Mouse (Mus musculus) intestine, embryonic 16.5 days (tissue): ENCODE measurements at regions not wholly inside any gene's neighbourhood (a gene's known extent, or its start where the extent isn't known, plus 50 kb on each side); places are given as distances from the start of the nearest gene placed in this dataset.
A peak's percentile ranks its signal among the peaks of the same experiment; 100 is the strongest.
"Not testable (repeated sequence)": the region's sequence is repeated elsewhere in the genome, so short reads cannot be mapped to it uniquely, and the experiment has no call there.

ENCODE experiments used
- ATAC-seq: fragments of 200-750 bp; cut with Nextera tagmentation; 2 replicates; pipeline ENCODE4 v1.8.0; 2017; ENCODE audit warnings: moderate TSS enrichment, moderate library complexity
- H3K27ac ChIP-seq: fragments of 300-500 bp; sonication (generic); 2 replicates; pipeline ENCODE4 v1.5.1; 2014; ENCODE audit warnings: mild to moderate bottlenecking, low read length
- H3K27me3 ChIP-seq: fragments of 300-500 bp; sonication (generic); replicated peaks from 2 replicates; pipeline ENCODE4 v1.6.1; 2014; ENCODE audit warnings: low read length, control low read depth, mixed read lengths; ENCODE audit not compliant: control insufficient read depth, insufficient read depth
- H3K36me3 ChIP-seq: fragments of 300-500 bp; sonication (generic); 2 replicates; pipeline ENCODE4 v1.6.1; 2014; ENCODE audit warnings: low read length, control low read depth; ENCODE audit not compliant: control insufficient read depth, insufficient read depth
- H3K4me1 ChIP-seq: fragments of 300-500 bp; sonication (generic); 2 replicates; pipeline ENCODE4 v1.6.1; 2014; ENCODE audit warnings: low read length, control low read depth, mixed read lengths; ENCODE audit not compliant: control insufficient read depth, insufficient read depth
- H3K4me2 ChIP-seq: fragments of 300-500 bp; sonication (generic); 2 replicates; pipeline ENCODE4 v1.6.1; 2014; ENCODE audit warnings: low read depth, low read length, control low read depth
- H3K4me3 ChIP-seq: fragments of 300-500 bp; sonication (generic); 2 replicates; pipeline ENCODE4 v1.5.1; 2014; ENCODE audit warnings: mild to moderate bottlenecking, low read length
- H3K9ac ChIP-seq: fragments of 300-500 bp; sonication (generic); 2 replicates; pipeline ENCODE4 v1.6.1; 2014; ENCODE audit warnings: low read depth, low read length
- H3K9me3 ChIP-seq: fragments of 300-500 bp; sonication (generic); 2 replicates; pipeline ENCODE4 v1.6.1; 2016; ENCODE audit warnings: low read length, control low read depth; ENCODE audit not compliant: control insufficient read depth
- WGBS: fragments of 180-500 bp; shearing (Covaris S2); extraction: QIAGEN DNeasy Blood & Tissue Kit; methylation state at CpG from one replicate; pipeline ENCODE4 v1.1.7; 2014; 5-methylcytosine and 5-hydroxymethylcytosine counted together

DNA sequence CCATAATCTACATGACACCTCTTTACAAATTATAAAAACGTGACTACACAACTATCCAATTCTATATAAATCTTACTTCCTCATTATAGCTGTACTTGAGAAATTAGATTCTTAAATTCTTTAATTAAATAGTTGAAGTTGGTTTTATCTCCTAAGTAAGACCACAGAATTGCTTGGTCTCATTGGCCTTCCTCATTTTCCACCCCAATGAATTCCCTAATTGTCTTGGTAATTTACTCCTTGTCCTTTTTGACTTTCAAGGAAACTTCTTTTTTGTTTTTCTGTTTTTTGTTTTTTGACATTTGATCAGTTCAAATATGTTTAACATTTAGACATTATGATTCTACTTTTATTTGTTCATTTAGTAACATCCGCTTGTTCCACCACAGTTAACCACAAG lies 1591.7 kb upstream of the Pcdh20 start:
- 89% methylated on average over 2 of the region's 2 CpGs for WGBS
- no peak overlapping the region for H3K27ac ChIP-seq
- no peak overlapping the region for H3K9ac ChIP-seq
- no peaks in the 10 kb centered on the region for H3K27me3 ChIP-seq
- H3K4me2 ChIP-seq: no peak overlapping the region
- H3K4me3 ChIP-seq: no peak overlapping the region
- no peaks in the 10 kb centered on the region for H3K36me3 ChIP-seq
- no peaks in the 10 kb centered on the region for H3K4me1 ChIP-seq
- no peaks in the 10 kb centered on the region for H3K9me3 ChIP-seq
- ATAC-seq: no peak

- Histone ChIP-seq H3K27me3 (no peaks in the 10 kb centered on the region), H3K4me2 (no peak overlapping the region), H3K36me3 (no peaks in the 10 kb centered on the region), H3K27ac (no peak overlapping the region), H3K4me3 (no peak overlapping the region), H3K4me1 (no peaks in the 10 kb centered on the region), H3K9ac (no peak overlapping the region), H3K9me3 (no peaks in the 10 kb centered on the region)
- no peak for ATAC-seq
- WGBS: 75% methylated on average over 2 of the region's 2 CpGs
These were observed 1578.6 kb upstream of the Pcdh20 start for GRCm38 (mm10) chr14:90049806-90050205.

- H3K36me3 ChIP-seq, H3K4me1 ChIP-seq, H3K9ac ChIP-seq, H3K9me3 ChIP-seq, H3K27ac ChIP-seq, H3K4me2 ChIP-seq, H3K4me3 ChIP-seq, H3K27me3 ChIP-seq: not testable (repeated sequence)
- 57% methylated on average over 2 of the region's 2 CpGs for WGBS
- ATAC-seq: peak; percentile 85
These were observed 1577.6 kb upstream of the Pcdh20 start for GRCm38 (mm10) chr14:90048820-90049219.
